Mouse (Mus musculus) myocyte (in vitro differentiated cells): ENCODE data around the gene Nr2f6. TPM values are rescaled to one million over a fixed set of nuclear protein-coding genes. Genes with fewer than 3 reads are reported as not detected.

ENCODE experiments used
- H3K27me3 ChIP-seq: one replicate; pipeline ENCODE4 v1.6.1; 2011; ENCODE audit not compliant: control insufficient read depth, insufficient read depth, insufficient read length
- H3K36me3 ChIP-seq: one replicate; pipeline ENCODE4 v1.6.1; 2011; ENCODE audit not compliant: control insufficient read depth, insufficient read depth
- H3K4me2 ChIP-seq: one replicate; pipeline ENCODE4 v1.6.1; 2011; ENCODE audit warnings: low read depth, control low read depth
- H3K4me3 ChIP-seq: one replicate; pipeline ENCODE4 v1.5.1; 2011; ENCODE audit warnings: mild to moderate bottlenecking, control low read depth, moderate library complexity
- H3K79me2 ChIP-seq: one replicate; pipeline ENCODE4 v1.6.1; 2011; ENCODE audit not compliant: control insufficient read depth, insufficient read depth
- H3ac ChIP-seq: one replicate; pipeline ENCODE4 v1.6.1; 2011; ENCODE audit not compliant: control insufficient read depth, insufficient read length
- CEBPB ChIP-seq: IDR thresholded peaks from 2 replicates; pipeline ENCODE4 v1.6.1; 2011; ENCODE audit warnings: mild to moderate bottlenecking, moderate library complexity; ENCODE audit not compliant: poor library complexity, insufficient read depth, severe bottlenecking
- E2F4 ChIP-seq: IDR thresholded peaks from one replicate; pipeline ENCODE4 v1.6.1; 2011; ENCODE audit warnings: mild to moderate bottlenecking, control low read depth, moderate library complexity; ENCODE audit not compliant: insufficient read depth
- MAX ChIP-seq: IDR thresholded peaks from one replicate; pipeline ENCODE4 v1.6.1; 2011; ENCODE audit warnings: low read depth, mild to moderate bottlenecking, control low read depth
- MYOD1 ChIP-seq, 3 experiments: IDR thresholded peaks; one replicate each; pipeline ENCODE4 v1.6.1; 2011; ENCODE audit warnings: control low read depth in 2 of 3, low read depth in 2 of 3, mild to moderate bottlenecking in 2 of 3, moderate library complexity in 1 of 3; ENCODE audit not compliant: insufficient read length in 2 of 3, control insufficient read depth in 1 of 3
- MYOG ChIP-seq, 3 experiments: IDR thresholded peaks; one replicate each; pipeline ENCODE4 v1.6.1; 2011; ENCODE audit warnings: control low read depth in 2 of 3, low read depth in 2 of 3, mild to moderate bottlenecking in 2 of 3; ENCODE audit not compliant: insufficient read length in 2 of 3, control insufficient read depth in 1 of 3, insufficient read depth in 1 of 3
- POLR2A ChIP-seq: IDR thresholded peaks from one replicate; pipeline ENCODE4 v1.6.1; 2011; ENCODE audit warnings: low read depth, mild to moderate bottlenecking, control low read depth, moderate library complexity; ENCODE audit not compliant: insufficient read length
- POLR2AphosphoS2 ChIP-seq: IDR thresholded peaks from one replicate; pipeline ENCODE4 v1.6.1; 2011; ENCODE audit warnings: low read depth, control low read depth; ENCODE audit not compliant: insufficient read length
- REST ChIP-seq: IDR thresholded peaks from one replicate; pipeline ENCODE4 v1.6.1; 2011; ENCODE audit warnings: mild to moderate bottlenecking, control low read depth, moderate library complexity; ENCODE audit not compliant: insufficient read depth, insufficient read length
- SRF ChIP-seq: IDR thresholded peaks from one replicate; pipeline ENCODE4 v1.6.1; 2011; ENCODE audit warnings: low read depth; ENCODE audit not compliant: control insufficient read depth, insufficient read length
- TCF12 ChIP-seq: IDR thresholded peaks from one replicate; pipeline ENCODE4 v1.6.1; 2011; ENCODE audit warnings: mild to moderate bottlenecking, control low read depth; ENCODE audit not compliant: poor library complexity, insufficient read depth, severe bottlenecking
- TCF3 ChIP-seq: IDR thresholded peaks from one replicate; pipeline ENCODE4 v1.6.1; 2011; ENCODE audit warnings: low read depth, control low read depth; ENCODE audit not compliant: insufficient read length
- USF1 ChIP-seq: IDR thresholded peaks from one replicate; pipeline ENCODE4 v1.6.1; 2011; ENCODE audit warnings: low read depth, mild to moderate bottlenecking, control low read depth, moderate library complexity
- polyA plus RNA-seq: library from polyadenylated mRNA; unstranded; fragments of >200 nt; fragmentation: generic; extraction: Trizol; gene quantifications from one replicate; pipeline ENCODE4 v1.2.1, GENCODE M21; 2012; ENCODE audit warnings: missing spikeins

The Nr2f6 gene
- polyA plus RNA-seq = 62.3 TPM

GRCm38 (mm10) chr8:71381421-71381970, at the start of gene Nr2f6:
Gene Nr2f6 (minus strand): TSS chr8:71381960.
- peak; percentile 59 for TF ChIP-seq POLR2A
- peak; percentile 47 for TF ChIP-seq POLR2AphosphoS2
- no peak for TF ChIP-seq TCF12
- Histone ChIP-seq H3K4me2 (peak within 1 kb of the TSS; percentile 81), H3K27me3 (no peaks in the 10 kb centered on the region), H3K36me3 (no peaks in the 10 kb centered on the region), H3ac (peak within 1 kb of the TSS; percentile 50), H3K4me3 (peak within 1 kb of the TSS; percentile 69), H3K79me2 (peaks cover 19% of the 10 kb centered on the region)

- H3K36me3 ChIP-seq = no peaks in the 10 kb centered on the region
- TF ChIP-seq POLR2AphosphoS2 (no peak), USF1 (no peak), TCF12 (no peak), POLR2A (no peak), REST (no peak)
These were observed 40.4 kb upstream of the Nr2f6 start for GRCm38 (mm10) chr8:71422121-71422520.

GRCm38 (mm10) chr8:71411535-71412273, 29.9 kb upstream of the Nr2f6 start:
- Histone ChIP-seq H3K4me2 (peak overlapping the region; percentile 6), H3K4me3 (no peak overlapping the region), H3ac (no peak overlapping the region), H3K36me3 (peaks cover 5% of the 10 kb centered on the region), H3K27me3 (no peaks in the 10 kb centered on the region), H3K79me2 (no peaks in the 10 kb centered on the region)
- TF ChIP-seq POLR2AphosphoS2 = peak; percentile 73
- no peak for TF ChIP-seq E2F4

More at GRCm38 (mm10) chr8:71422121-71422520, 40.4 kb upstream of the Nr2f6 start:
- Histone ChIP-seq H3K4me2 (no peak overlapping the region), H3K4me3 (no peak overlapping the region), H3ac (no peak overlapping the region), H3K79me2 (no peaks in the 10 kb centered on the region), H3K27me3 (no peaks in the 10 kb centered on the region)

- peaks cover 5% of the 10 kb centered on the region for H3K36me3 ChIP-seq
- no peak overlapping the region for H3ac ChIP-seq
- no peak overlapping the region for H3K4me3 ChIP-seq
- TF ChIP-seq MYOG (IDR thresholded peaks at IDR 0.05; ENCODE audit: control insufficient read depth in 1 of 3, insufficient read depth in 1 of 3, insufficient read length in 2 of 3, low read depth in 2 of 3) (no peak), TCF3 (no peak), REST (no peak), MYOD1 (IDR thresholded peaks at IDR 0.05; ENCODE audit: control insufficient read depth in 1 of 3, insufficient read length in 2 of 3, low read depth in 2 of 3) (no peak), CEBPB (no peak), SRF (no peak), TCF12 (no peak), E2F4 (no peak), POLR2AphosphoS2 (no peak), MAX (no peak), POLR2A (no peak), USF1 (no peak)
- H3K4me2 ChIP-seq = no peak overlapping the region
- no peaks in the 10 kb centered on the region for H3K79me2 ChIP-seq
- no peaks in the 10 kb centered on the region for H3K27me3 ChIP-seq
These were observed 26.5 kb upstream of the Nr2f6 start for GRCm38 (mm10) chr8:71408231-71408630.

- Histone ChIP-seq H3K27me3 (no peaks in the 10 kb centered on the region), H3K36me3 (peaks cover 5% of the 10 kb centered on the region), H3K4me3 (no peak overlapping the region), H3K79me2 (no peaks in the 10 kb centered on the region), H3K4me2 (no peak overlapping the region), H3ac (no peak overlapping the region)
- TF ChIP-seq SRF = no peak
- no peak for TF ChIP-seq TCF12
- TF ChIP-seq POLR2AphosphoS2 = no peak
- no peak for TF ChIP-seq E2F4
- no peak for TF ChIP-seq MYOG (IDR thresholded peaks at IDR 0.05; ENCODE audit: control insufficient read depth in 1 of 3, insufficient read depth in 1 of 3, insufficient read length in 2 of 3, low read depth in 2 of 3)
- no peak for TF ChIP-seq CEBPB
- no peak for TF ChIP-seq REST
- no peak for TF ChIP-seq TCF3
- TF ChIP-seq USF1 = no peak
- no peak for TF ChIP-seq MAX
- no peak for TF ChIP-seq MYOD1 (IDR thresholded peaks at IDR 0.05; ENCODE audit: control insufficient read depth in 1 of 3, insufficient read length in 2 of 3, low read depth in 2 of 3)
- TF ChIP-seq POLR2A = no peak
These were observed 25.7 kb upstream of the Nr2f6 start for GRCm38 (mm10) chr8:71407441-71407840.
